Mouse (Mus musculus): ENCODE data around the gene Bzw2. TPM values are rescaled to one million over a fixed set of nuclear protein-coding genes. Genes with fewer than 3 reads are reported as not detected.

Bzw2 gene
- 100 to 1,000 TPM; 167 to 181 TPM for polyA plus RNA-seq (2017; shearing (Covaris generic))

DNA sequence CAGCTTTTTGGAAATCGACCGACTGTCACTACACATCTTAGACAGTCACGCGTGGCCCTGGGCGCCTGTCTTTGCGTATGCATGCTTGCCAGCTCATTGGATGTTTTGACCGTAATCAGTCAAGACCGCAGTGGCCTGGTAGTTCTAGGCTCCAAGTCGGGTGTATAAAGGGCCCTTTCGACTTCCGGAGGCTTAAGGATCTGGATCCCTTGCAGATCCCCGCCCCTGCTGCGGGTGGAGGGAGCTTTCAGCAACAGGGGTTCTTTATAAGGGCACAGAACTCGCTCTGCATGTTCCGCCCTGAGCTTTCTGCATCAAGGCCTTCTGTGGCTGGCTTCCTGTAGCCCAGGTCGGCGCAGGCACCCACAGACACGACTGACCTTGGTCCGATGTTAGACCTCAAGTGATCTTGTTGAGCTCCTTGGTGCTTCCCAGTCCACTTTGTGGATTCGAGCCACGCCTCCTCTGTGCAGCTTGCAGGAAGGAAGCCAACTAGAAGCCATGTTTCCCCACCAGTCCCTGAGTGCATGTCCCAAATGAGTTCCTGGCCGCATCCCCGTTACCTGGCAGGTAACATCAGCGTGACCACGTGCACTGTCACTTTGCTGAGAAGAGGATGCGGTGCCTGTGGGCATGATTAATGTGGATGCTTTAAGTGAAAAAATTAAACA is at the start of gene Bzw2:
TSS of gene Bzw2 (minus strand) at position 443 of the 671 bp plus-strand sequence.
- ATAC-seq: peak; percentile 44

DNA sequence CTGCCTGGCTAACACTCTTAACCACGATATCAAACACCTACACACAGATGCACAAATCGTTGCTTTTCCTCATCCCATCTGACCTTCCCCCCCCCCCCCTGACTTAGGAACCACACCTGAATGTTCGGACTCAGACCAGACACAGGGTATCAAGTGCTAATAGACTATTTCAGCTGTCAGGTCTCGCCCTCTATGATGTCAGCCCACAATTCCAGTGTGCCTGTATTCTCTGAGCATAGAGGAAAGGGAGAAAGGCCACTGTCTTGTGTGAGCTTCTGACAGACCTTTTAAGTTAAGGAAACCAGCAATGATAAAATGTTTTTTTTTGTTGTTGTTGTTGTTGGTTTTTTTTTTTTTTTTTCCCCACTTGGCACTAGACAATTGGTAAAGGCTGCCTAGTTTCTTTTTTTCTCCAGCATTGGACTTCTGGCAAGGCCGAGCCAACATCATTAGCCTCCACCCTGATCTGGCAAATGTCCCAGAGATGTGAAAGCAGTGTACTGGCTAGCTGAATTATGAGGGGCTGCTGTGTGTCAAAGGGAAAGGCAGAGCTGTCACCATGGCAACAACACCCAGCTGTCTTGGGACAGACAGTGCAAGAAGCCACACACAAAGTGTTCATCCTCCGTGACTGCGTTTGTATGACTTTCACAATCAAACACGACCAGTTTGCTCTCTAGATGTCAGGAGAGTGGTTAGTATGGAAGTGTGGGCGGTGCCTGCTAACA is 49.4 kb upstream of the Bzw2 start:
- ATAC-seq: peak; percentile 34

DNA sequence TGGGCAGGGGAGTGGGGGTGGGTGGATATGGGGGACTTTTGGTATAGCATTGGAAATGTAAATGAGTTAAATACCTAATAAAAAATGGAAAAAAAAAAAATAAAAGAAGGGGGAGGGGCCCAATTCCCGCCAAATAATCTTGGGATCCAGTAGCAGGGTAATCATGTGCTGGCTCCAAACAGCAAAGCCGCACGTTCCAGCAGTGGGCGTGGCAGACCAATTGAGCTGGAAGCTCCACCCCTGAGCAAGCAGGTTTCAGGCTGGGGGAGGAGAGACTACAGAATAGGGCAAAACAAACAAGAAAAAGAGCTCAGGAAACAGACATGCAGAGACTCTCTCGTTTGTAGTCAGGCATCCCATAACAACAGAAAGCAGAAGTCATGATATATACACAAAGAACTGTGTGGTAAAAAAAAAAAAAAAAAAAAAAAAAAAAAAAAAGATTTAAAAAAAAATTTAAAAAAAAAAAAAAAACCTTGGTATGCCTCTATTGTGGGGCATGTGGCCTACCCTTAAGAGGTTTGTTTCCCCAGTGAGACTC is 47.8 kb upstream of the Bzw2 start:
- ATAC-seq: peak; percentile 75

DNA sequence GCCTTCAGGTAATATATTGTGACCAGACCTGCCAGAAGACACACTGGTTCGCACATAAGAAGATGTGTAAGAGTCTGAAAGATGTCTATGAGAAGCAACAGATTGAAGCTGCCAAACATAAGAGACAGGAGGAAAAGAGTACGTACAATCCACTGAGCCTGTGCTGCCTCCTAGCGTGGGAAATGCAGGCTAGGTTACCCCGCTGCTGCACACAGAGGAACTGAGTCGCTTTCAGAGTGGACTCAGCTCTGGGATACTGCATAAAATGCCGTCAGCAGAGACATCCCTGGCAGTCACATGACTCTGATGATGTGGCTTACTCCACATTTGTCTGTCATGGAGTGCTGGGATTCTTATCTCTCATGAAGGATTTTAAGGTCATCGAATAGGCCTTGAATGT is 37.1 kb upstream of the Bzw2 start:
- no peak for ATAC-seq

GRCm38 (mm10) chr12:36190343-36190742 is 32.5 kb upstream of the Bzw2 start:
- peak; percentile 84 for ATAC-seq

- ATAC-seq: no peak
Measured at GRCm38 (mm10) chr12:36189610-36190009, 31.7 kb upstream of the Bzw2 start.

- peak; percentile 33 for ATAC-seq
Measured at GRCm38 (mm10) chr12:36187081-36187480, 29.2 kb upstream of the Bzw2 start.

DNA sequence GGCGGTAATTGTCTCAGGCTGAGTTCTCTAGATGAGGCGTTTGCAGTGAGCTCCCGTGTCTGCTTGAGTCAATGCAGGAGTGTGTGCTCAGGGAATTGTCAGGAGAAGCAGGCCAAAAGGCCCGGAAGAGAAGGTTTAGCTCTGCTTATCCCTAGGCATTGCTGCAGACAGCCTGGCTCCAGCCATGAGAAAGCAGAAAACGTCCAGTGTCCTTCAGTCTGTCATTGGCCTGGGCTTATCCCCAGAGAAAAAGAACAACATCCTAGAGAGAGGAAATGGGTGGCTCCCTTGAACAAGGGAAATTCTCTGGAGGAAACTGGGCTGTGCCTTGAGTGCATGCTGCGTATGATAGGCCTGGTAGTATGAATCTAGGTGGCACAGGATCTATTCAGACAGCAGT is 24.7 kb upstream of the Bzw2 start:
- no peak for ATAC-seq

DNA sequence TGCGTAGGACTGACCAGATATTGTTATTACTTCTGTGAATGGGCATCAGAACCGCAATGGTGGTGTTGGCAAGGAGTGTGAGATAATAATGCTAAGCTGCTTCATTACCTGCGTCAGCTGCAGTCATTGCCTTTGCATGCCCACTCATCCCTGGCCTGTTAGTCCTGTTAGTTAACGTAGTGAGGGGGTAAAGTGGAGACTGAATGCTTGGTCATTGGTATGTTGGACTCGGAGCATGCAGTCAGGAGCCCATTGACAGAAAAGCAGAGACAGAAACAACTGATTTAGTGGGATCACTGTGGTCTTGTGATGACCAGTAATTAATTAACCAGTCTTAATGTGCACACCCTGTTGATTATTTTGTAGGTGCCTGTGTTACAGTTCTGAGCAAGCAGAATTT is 19.3 kb upstream of the Bzw2 start:
- no peak for ATAC-seq

GRCm38 (mm10) chr12:36165299-36165698 is 7.4 kb upstream of the Bzw2 start:
- ATAC-seq: no peak

- ATAC-seq: no peak
Measured at GRCm38 (mm10) chr12:36164126-36164791, 6.4 kb upstream of the Bzw2 start.

DNA sequence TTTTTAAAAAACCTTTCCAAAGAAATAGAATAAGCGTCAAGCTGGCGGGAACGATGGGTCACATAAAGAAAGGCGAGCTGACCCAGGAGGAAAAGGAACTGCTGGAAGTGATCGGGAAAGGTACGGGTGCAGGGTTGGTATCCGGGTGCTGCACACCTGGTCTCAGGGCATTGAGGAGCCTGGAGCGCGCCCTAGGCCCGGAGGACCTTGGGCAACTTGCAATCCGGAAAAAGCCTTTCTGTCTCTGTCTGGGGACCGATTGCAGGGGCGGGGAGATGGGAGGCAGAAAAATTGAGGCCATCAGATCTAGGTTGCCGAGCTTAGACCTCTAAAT is 609 bp downstream of the Bzw2 start:
- peak; percentile 21 for ATAC-seq

GRCm38 (mm10) chr12:36156637-36157303 is 1.1 kb downstream of the Bzw2 start, which contains the start of gene Ankmy2:
Ankmy2 (plus strand) TSS chr12:36157114.
- ATAC-seq: peak; percentile 75

- no peak for ATAC-seq
Measured at GRCm38 (mm10) chr12:36156101-36156636, 1.7 kb downstream of the Bzw2 start.

DNA sequence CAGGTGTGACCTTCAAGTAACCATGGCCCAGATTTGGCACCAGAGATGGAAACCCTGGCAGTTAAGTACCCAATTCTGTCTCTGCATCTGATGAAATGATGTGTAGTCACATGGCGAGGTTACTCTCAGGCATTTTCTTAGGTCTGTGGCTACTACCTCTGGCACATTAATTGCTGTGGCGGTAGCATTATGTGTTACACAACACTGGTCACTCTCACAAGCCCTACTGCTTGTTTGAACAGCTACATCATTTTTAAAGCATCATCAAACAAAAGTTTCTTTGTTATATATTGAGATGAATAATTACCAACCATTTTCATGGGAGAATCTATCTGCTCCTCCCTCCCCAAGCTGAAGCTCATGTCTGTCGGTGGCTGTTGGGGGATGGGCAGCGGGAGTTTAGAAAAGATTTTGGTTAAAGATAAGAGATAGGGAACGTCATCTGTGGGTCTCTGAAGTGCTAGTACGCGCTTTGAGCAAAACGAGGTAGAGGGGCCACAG is 2.7 kb downstream of the Bzw2 start:
- ATAC-seq: peak; percentile 6

GRCm38 (mm10) chr12:36150737-36151136 is 7.1 kb downstream of the Bzw2 start:
- no peak for ATAC-seq

- ATAC-seq: no peak
Measured at GRCm38 (mm10) chr12:36150265-36150664, 7.6 kb downstream of the Bzw2 start.

DNA sequence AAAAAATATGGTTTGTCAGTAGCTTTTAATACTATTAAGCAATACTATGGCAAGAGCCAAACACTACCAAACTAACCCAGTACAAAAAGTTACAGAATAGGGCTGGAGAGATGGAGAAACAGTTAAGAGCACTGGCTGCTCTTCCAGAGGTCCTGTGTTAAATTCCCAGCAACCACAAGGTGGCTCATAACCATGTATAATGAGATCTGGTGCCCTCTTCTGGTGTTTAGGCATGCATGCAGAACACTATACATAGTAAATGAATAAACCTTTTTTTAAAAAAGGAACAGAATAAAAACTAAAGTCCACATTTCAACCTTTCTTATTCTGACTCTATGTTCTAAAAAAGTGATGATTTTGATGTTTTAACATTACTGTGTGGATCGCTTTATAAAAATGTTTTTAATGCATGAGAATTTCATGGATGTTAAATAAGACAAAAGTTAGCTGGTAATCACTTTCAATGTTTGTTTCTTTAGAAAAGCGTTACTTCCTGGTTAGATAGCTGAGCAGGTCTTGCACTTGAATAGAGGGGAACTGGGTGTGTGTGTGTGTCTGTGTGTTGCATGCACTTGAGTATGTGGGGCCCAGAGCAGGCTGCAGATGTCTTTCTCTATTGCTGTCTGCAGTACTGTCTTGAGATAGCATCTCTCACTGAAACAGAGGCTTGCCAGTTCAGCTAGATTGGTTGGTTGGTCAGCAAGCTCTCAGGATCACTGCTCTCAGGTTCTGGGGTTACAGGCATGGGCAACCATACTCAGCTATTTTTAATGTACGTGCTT is 11.5 kb downstream of the Bzw2 start:
- peak; percentile 71 for ATAC-seq

- no peak for ATAC-seq
Measured at GRCm38 (mm10) chr12:36140401-36140800, 17.5 kb downstream of the Bzw2 start.

DNA sequence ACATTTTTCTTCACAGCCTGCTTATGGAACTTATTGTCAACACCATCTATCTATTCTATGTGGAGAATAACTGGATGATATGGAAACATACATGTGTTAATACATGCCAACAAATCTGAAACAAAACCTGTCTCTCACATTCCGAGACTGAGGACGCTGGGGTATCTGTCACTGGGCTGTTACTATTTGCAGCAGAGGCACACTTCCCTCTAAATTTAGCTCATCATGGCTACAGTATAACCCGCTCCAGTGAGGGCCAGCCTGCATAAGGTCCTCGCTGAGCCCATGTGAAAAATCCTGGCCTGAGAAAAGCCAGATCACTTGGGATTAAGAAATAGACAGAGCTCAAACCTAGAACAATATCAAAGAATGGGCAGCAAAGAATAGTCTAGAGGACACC is 20.7 kb downstream of the Bzw2 start:
- no peak for ATAC-seq

DNA sequence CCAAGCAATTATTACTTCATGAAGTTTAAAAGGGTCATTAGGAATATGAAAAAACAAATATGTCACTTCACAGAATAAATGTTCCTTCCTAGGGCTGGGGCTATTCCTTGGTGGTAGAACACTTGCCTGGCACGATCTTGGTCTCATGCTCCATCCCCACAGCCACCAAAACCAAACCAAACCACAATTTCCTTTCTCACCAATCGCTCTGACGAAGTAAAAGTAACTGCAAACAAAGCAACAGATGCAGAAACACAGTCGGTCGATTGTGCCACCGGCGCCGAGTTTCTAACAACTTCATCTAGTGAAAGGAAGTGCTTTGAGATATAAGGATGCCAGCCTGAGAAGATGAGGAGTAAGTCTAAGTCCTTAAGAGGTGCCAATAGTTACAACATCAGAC is 21.6 kb downstream of the Bzw2 start:
- peak; percentile 66 for ATAC-seq

- ATAC-seq: peak; percentile 86
Measured at GRCm38 (mm10) chr12:36135409-36135808, 22.5 kb downstream of the Bzw2 start.

Data from CD4-positive, CD25-positive, alpha-beta regulatory T cell, adult 4 months (primary cell).